Mouse (Mus musculus) T-helper 2 cell (primary cell): ENCODE measurements around the gene Palmd.

Experiments used
- in situ Hi-C: fragments of 300-600 bp; cut with MboI, MseI; formaldehyde crosslinking; loops from one replicate; pipeline ENCODE4 v1.15.1; 2025; ENCODE audit warnings: high pct_unique_total_duplicates

Gene Palmd

DNA sequence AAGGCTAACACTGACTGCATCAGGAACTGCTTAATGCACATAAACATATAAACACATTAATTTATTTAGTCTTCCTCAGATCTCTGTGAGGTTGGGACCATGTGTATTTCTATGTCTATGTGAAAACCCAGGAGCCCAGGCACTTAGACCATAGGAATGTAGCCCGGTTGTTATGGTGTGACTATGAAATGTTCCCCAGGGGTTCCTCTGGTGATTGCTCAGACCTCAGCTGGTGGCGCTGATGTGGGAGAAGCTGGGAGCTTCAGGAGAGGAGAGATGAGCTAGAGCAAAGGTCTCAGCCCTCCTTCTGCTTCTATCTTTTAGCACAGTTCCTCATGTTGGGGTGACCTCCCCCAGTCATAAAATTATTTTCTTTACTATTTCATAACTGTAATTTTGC is 8.4 kb downstream of the Palmd start:
- in situ Hi-C loops: no loop called here

DNA sequence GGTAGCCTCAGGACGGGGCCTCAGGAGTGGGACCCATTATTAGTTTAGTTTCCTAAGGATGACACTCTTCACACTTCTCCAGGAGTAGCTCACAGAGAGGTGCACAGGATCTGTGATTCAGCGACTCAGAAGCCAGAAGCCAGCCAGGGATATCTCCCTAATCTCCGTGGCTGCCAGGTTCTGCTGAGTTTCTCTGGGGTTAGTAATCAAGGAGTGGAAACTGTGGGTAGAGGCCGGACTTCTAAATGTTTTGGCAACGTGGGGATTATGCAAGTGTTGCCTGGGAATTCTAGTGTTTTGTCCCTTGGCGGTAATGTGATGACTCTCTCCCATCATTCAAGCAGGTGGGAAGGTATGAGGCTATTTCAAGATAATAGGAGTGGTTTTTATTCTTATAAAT is 13.7 kb downstream of the Palmd start:
- in situ Hi-C loops: no loop called here

DNA sequence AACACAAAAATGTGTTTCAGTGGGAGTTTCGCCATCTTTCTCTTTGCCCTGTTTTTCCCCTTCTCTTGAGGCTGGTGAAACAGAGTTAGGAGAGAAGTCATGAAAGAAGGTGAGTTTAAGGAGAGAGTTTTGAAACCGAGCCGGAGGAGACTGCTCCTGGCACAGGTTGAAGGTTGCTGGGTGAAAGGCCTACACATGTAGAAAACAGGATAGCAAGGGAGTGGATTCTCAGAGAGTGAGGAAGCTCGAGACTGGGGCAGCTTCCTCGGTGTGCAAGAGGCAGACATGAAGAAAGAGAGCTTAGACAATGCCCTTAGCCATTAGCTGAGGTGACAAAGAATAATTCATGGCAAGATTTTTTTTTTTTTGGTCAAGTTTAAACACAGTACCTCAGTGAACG is 15.4 kb downstream of the Palmd start:
- in situ Hi-C loops: no loop called here

DNA sequence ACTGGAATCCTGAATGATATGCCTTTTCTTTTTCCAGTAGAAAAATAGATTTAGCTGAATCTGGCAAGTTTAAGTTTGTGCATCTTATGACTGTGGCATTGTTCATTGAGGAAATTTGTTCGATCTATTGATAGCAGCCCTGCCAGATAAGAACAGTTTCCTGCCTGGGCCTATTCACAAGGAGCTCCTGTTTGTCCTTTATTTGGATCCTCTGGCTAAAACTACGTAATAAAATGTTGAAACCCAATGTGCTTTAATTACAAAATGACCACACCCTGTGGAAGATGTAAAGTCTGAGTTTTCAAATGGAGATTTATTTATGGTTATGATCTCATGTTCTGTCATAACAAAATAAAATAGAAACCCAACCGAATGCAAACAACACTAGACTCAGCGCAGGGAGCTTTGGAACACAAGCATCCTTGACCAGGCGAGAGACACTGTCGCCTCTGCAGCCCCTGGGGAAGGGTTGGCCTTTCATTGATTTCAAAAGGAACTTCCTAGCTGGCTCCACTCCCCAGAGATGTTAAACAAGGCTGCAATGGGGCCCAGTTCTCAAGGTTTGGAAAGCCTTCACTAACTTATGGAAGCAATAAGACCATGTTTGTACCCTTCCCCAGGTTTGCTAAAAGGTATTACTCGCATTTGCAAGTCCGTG is 16.4 kb downstream of the Palmd start:
- in situ Hi-C loops: no loop called here

DNA sequence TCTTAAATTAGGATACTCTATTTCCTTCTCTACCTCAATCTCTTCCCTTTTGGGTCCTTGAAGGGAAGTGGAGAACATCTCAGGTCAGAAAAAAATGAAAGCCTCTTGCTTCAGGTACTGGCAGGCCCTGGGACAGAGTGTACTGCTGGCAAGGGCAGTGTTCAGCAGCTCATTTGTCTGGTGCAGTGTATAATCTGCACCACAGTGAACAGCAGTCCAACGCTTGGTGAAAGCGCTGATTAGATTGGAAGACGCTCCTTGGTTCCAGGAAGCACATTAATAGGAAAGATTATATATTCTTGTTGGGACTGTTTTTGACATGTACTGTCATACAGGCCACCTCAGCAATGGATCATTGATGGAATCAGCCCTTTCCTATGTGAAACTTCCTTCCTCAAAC is 17.3 kb downstream of the Palmd start:
- in situ Hi-C loops: no loop called here

- in situ Hi-C loops: no loop called here
These were observed 18.1 kb downstream of the Palmd start for GRCm38 (mm10) chr3:116950665-116951115.

GRCm38 (mm10) chr3:116946476-116946875 is 22.3 kb downstream of the Palmd start:
- in situ Hi-C loops: no loop called here

DNA sequence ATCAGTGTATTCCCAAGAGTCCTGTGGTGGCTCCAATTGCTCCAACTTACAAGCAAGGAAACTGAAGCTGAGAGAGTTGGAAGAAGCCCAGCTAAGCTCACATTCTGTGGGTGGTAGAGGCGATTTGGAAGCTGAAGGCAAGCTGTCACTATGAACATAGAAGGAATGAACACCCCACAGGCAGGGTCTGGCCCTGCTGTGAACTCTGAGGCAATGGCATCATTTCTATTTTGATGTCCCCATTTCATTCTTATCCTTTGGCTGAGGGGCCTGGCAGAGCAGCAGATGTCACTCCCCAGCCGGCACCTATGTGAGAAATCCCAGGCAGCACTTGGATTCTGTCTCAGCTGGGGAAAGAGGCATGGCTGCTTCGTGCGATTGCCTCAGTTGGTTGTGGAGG is 25.4 kb downstream of the Palmd start:
- in situ Hi-C loops: no loop called here

DNA sequence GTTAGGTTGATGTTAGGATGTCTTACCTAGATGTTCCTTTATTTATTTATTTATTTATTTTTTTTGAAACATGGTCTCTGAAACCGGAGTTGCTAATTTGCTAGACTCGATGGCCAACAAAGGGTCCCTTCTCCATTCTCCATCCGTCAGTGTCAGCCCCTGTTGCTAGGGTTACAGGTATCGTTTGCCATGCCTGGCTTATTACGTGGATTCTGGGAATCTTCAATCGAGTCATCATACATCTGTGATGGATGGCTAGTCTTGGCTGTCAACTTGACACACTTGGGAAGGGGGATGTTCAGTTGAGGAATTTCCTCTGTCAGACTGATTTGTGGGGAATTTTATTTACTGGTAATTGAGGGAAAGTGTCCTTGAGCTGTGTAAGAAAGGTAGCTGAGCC is 26.0 kb downstream of the Palmd start:
- in situ Hi-C loops: no loop called here

DNA sequence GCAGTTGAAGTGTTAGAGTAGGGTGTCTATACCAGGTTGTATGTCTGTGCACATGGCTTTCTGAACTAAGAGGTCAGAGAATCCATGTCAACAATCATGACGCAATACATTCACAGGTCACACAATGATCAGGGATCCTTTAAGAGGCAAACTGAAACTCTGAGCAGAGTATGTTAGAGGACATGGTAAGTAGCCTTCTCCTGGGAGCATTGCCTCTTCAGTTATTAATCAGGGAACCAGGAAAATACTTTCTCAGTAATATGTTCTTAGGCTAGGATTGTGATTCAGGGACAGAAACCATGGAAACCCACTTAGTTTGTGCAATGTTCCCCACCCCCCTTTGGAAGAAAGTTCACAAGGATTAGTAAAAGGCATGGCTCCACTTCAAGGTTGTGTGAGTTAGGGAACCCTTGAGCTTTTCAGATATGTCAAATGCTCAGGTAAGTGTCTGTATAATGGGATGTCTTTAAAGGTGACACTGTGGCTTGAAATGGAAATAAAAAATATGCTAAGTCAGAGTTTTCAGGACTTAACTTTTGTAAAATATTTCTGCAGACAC is 27.1 kb downstream of the Palmd start:
- in situ Hi-C loops: no loop called here

GRCm38 (mm10) chr3:116940804-116941558 is 27.8 kb downstream of the Palmd start:
- in situ Hi-C loops: no loop called here

GRCm38 (mm10) chr3:116936934-116937691 is 31.7 kb downstream of the Palmd start:
- in situ Hi-C loops: loop anchor here (10.0 kb wide), 1 partner anchor 1018 kb away; no protein-coding TSS in a partner anchor

DNA sequence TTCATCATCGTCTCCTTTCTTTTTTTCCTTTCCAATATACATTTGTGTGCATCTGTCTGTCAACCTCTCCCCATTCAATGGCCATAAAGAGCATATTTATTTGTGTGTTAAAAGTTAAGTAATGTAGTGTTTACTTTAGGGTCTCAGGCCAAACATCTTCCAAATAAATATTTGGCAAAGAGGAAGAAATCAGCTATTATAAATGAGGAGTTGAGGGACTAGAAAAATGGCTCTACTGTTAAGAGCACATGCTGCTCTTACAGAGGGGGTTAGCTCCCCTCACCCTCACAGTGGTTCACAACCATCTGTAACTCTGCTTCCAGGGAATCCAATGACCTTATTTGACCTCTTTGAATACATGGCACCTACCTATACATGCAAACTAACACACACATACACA is 35.6 kb downstream of the Palmd start:
- in situ Hi-C loops: loop anchor here (10.0 kb wide), 1 partner anchor 1022 kb away; no protein-coding TSS in a partner anchor

DNA sequence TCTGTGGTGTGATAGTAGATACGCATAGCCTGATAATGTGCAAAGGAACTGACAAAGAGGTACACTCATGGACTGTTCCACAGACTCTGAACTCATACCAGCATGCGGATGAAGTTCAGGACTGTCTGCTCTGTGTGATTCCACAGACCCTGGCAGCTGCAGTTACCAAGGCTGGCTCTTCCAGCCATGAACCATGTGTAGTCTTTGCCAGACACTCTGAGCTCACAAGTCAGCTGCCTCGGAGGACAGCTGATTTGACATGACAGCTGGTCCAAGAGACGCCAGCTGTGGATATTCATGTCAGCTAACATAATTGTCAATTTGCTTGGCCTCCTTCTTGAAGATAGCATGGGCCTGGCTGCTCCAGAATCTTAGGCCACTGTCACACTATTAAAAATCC is 39.8 kb downstream of the Palmd start:
- in situ Hi-C loops: no loop called here

GRCm38 (mm10) chr3:116923042-116923441 is 45.7 kb downstream of the Palmd start:
- in situ Hi-C loops: no loop called here

DNA sequence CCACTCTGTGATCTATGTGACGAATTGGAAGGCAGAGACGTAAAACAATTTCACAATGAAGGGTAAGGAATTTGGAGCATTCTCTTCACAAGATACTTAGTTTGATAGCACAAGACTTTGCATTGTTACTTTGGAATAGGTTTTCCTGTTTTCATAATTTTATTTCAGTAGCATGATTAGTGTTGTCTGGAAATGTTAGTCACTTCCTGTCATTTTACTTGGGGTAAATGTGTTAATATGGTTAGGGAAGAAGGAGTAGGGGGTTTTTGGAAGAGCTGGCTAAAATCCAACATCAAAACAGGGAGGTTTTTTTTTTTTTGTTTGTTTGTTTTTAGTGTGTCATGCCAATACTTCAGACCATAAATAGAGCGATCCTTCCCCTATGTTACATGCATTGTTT is 47.3 kb downstream of the Palmd start:
- in situ Hi-C loops: no loop called here

- in situ Hi-C loops: no loop called here
These were observed 51.8 kb downstream of the Palmd start for GRCm38 (mm10) chr3:116917016-116917415.

DNA sequence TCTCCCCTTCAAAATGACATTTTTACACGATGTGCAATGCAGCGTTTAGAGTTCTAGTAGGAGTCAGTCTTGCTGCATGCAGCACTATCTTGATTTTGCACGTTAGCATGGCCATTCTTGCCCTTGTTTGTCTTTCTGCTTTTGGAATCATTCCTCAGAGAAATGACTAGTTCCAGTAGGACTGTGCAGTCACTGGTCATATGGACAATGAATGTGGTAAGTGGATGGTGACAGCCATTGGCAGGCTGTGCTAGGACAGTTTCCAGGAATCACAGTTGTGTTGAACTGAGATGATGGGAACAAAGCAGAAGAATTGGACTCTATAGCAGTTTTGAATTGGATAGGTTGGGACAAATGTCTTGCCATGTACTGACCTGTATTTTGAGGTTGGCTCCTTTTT is 53.9 kb downstream of the Palmd start:
- in situ Hi-C loops: no loop called here

DNA sequence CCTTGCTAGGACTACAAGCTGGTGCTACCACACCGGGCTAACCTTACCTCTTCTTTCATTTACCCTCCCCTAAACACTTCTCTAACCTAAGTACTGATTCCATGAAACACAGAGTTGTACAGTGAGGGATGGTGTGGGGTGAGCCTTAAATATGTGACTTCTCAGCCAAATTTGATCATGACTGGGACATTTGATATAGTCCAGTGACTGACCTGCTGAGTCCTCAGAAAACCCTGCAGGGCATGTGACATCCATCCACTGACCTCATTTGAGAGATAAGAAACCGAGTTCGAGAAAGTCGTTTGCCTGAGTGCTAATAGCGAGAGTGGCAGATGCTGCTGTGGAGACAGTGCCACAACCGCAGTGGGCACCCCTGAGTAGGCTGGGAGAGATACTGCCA is 54.4 kb downstream of the Palmd start:
- in situ Hi-C loops: no loop called here

GRCm38 (mm10) chr3:116906596-116906995 is 62.2 kb downstream of the Palmd start:
- in situ Hi-C loops: loop anchor here (10.0 kb wide), 1 partner anchor 528 kb away; no protein-coding TSS in a partner anchor

- in situ Hi-C loops: loop anchor here (10.0 kb wide), 1 partner anchor 529 kb away; no protein-coding TSS in a partner anchor
These were observed 62.9 kb downstream of the Palmd start for GRCm38 (mm10) chr3:116905898-116906297.

GRCm38 (mm10) chr3:116904158-116904557 is 64.6 kb downstream of the Palmd start:
- in situ Hi-C loops: loop anchor here (10.0 kb wide), 1 partner anchor 531 kb away; no protein-coding TSS in a partner anchor
